Mouse (Mus musculus) liver, embryonic 16.5 days (tissue): ENCODE data around the gene Xxylt1. TPM values are rescaled to one million over a fixed set of nuclear protein-coding genes. Genes with fewer than 3 reads are reported as not detected.
A peak's percentile ranks its signal among the peaks of the same experiment; 100 is the strongest.

Experiments used
- ATAC-seq: fragments of 200-750 bp; cut with Nextera tagmentation; 2 replicates; pipeline ENCODE4 v1.8.0; 2017; ENCODE audit warnings: low read depth, mild to moderate bottlenecking, moderate number of reproducible peaks, moderate library complexity
- H3K27ac ChIP-seq: fragments of 300-500 bp; sonication (generic); 2 replicates; pipeline ENCODE4 v1.5.1; 2014; ENCODE audit warnings: mild to moderate bottlenecking, low read length
- H3K27me3 ChIP-seq: fragments of 300-500 bp; sonication (generic); 2 replicates; pipeline ENCODE4 v1.6.1; 2014; ENCODE audit warnings: low read depth, low read length, mixed read lengths; ENCODE audit not compliant: control insufficient read depth, insufficient read depth
- H3K36me3 ChIP-seq: fragments of 300-500 bp; sonication (generic); 2 replicates; pipeline ENCODE4 v1.6.1; 2014; ENCODE audit warnings: mild to moderate bottlenecking; ENCODE audit not compliant: control insufficient read depth, insufficient read depth
- H3K4me1 ChIP-seq: fragments of 300-500 bp; sonication (generic); 2 replicates; pipeline ENCODE4 v1.6.1; 2014; ENCODE audit warnings: low read depth, low read length, mixed read lengths; ENCODE audit not compliant: control insufficient read depth
- H3K4me2 ChIP-seq: fragments of 300-500 bp; sonication (generic); 2 replicates; pipeline ENCODE4 v1.6.1; 2014; ENCODE audit warnings: low read depth, low read length, mixed read lengths
- H3K4me3 ChIP-seq: fragments of 300-500 bp; sonication (generic); 2 replicates; pipeline ENCODE4 v1.5.1; 2014; ENCODE audit warnings: low read depth, mild to moderate bottlenecking, low read length
- H3K9ac ChIP-seq: fragments of 300-500 bp; sonication (generic); 2 replicates; pipeline ENCODE4 v1.6.1; 2014; ENCODE audit warnings: low read depth, low read length
- H3K9me3 ChIP-seq: fragments of 300-500 bp; sonication (generic); replicated peaks from 2 replicates; pipeline ENCODE4 v1.6.1; 2016; ENCODE audit warnings: low read length; ENCODE audit not compliant: control insufficient read depth
- WGBS: fragments of 180-500 bp; shearing (Covaris S2); extraction: QIAGEN DNeasy Blood & Tissue Kit; methylation state at CpG from one replicate; pipeline ENCODE4 v1.1.7; 2014; ENCODE audit not compliant: insufficient replicate concordance; 5-methylcytosine and 5-hydroxymethylcytosine counted together
- polyA plus RNA-seq: library from polyadenylated mRNA; unstranded; fragments of >200 nt; fragmentation: Nextera tagmentation; extraction: Ambion mirVana; gene quantifications from 2 replicates; pipeline ENCODE4 v1.2.1, GENCODE M21; 2015

Xxylt1 gene
- 0.88 and 1.2 TPM in 2 replicates for polyA plus RNA-seq

DNA sequence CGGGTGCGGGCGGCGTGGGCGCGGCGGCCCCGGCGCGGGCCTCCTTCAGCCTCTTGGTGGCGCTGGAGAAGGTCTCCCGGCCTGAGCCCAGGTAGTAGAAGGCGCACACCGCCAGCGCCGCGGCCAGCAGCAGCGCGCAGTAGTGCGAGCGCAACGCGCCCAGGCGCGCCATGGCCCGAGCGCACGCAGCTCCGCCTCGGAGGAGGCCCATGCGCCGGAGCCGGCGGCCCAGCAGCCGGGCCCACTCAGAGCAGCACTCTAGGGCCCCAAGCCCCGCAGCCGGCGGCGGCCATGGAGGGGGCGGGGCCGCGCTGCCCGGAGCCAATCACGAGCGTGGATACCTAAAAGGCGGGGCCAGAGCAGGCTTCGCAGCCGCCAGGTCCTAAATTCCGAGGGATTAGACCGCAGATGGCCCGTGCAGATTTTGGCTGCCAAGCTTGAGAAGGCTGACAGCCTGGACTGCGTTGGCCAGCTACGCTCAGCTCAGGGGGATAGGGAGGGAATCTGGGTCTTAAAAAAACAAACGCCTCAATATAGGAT, at the start of gene Xxylt1:
Gene Xxylt1, minus strand, starts transcription at position 308 of the 540 bp plus-strand sequence.
- Histone ChIP-seq H3K4me1 (peaks cover 10% of the 10 kb centered on the region), H3K4me2 (peak within 1 kb of the TSS; percentile 80), H3K27me3 (no peaks in the 10 kb centered on the region), H3K36me3 (no peaks in the 10 kb centered on the region), H3K27ac (peak within 1 kb of the TSS; percentile 62), H3K9ac (peak within 1 kb of the TSS; percentile 66), H3K9me3 (no peaks in the 10 kb centered on the region), H3K4me3 (peak within 1 kb of the TSS; percentile 73)
- ATAC-seq: peak; percentile 97
- under 1% methylated on average over 43 of the region's 54 CpGs for WGBS

DNA sequence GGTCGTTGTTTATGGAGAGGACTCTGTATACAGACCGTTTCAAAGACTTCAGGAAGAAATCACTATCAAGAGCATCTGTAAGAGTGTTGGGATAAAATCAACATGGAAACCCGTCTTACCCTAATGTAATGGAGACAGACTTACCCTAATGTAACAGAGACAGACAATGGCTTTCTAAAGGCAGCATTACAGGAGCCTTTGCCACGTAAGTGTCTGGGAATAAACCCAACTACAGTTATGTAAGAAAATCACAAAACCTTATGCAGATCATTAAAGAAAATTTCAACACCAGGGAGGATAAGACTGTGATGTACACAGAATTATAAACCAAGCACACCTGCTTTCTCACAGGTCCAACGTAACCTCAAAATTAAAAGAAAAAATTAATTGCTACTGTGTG, 46.9 kb upstream of the Xxylt1 start:
- H3K9me3 ChIP-seq: no peaks in the 10 kb centered on the region
- no peak overlapping the region for H3K27ac ChIP-seq
- 68% methylated on average over 5 of the region's 5 CpGs for WGBS
- no peak overlapping the region for H3K4me2 ChIP-seq
- no peak overlapping the region for H3K4me3 ChIP-seq
- no peaks in the 10 kb centered on the region; the same call in 1 of the 2 replicates for H3K4me1 ChIP-seq
- no peak for ATAC-seq
- H3K36me3 ChIP-seq: peaks cover 4% of the 10 kb centered on the region; the same call in 1 of the 2 replicates
- H3K27me3 ChIP-seq: no peaks in the 10 kb centered on the region
- no peak overlapping the region for H3K9ac ChIP-seq

GRCm38 (mm10) chr16:31124991-31125390, 43.8 kb upstream of the Xxylt1 start:
- Histone ChIP-seq H3K27ac (no peak overlapping the region), H3K27me3 (no peaks in the 10 kb centered on the region), H3K9me3 (no peaks in the 10 kb centered on the region), H3K4me3 (no peak overlapping the region), H3K36me3 (peaks cover 4% of the 10 kb centered on the region; the same call in 1 of the 2 replicates), H3K4me2 (no peak overlapping the region), H3K9ac (no peak overlapping the region), H3K4me1 (no peaks in the 10 kb centered on the region)
- ATAC-seq: no peak
- WGBS: 77% methylated on average over 5 of the region's 5 CpGs

DNA sequence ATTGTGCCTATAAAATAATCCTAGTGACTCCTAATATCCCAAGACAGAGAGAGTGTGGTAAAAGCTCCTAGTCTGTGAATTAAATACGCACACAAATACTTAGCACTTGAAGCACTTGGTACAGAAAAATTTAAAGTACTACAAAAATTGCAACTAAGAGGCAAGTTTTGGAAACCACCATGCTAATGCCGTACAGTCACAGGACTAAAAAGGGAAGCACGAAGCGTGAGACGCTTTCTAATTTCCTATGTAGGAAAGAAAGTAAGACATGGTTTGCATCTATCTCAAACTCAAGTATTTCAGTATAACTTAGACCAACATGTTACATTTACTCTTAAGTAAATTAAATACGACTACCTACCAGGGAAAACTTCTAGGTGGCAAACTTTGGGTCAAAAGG, 40.4 kb upstream of the Xxylt1 start:
- Histone ChIP-seq H3K4me1 (no peaks in the 10 kb centered on the region), H3K27me3 (no peaks in the 10 kb centered on the region), H3K36me3 (no peaks in the 10 kb centered on the region), H3K4me2 (no peak overlapping the region), H3K27ac (no peak overlapping the region), H3K9ac (no peak overlapping the region), H3K9me3 (no peaks in the 10 kb centered on the region), H3K4me3 (no peak overlapping the region)
- ATAC-seq: no peak
- WGBS: 80% methylated on average over 6 of the region's 6 CpGs

GRCm38 (mm10) chr16:31113596-31113995, 32.4 kb upstream of the Xxylt1 start:
- H3K4me1 ChIP-seq: no peaks in the 10 kb centered on the region
- H3K4me3 ChIP-seq: no peak overlapping the region
- ATAC-seq: no peak
- H3K9me3 ChIP-seq: no peaks in the 10 kb centered on the region
- H3K9ac ChIP-seq: no peak overlapping the region
- no peak overlapping the region for H3K4me2 ChIP-seq
- H3K36me3 ChIP-seq: peaks cover 17% of the 10 kb centered on the region
- H3K27ac ChIP-seq: no peak overlapping the region
- no peaks in the 10 kb centered on the region for H3K27me3 ChIP-seq

DNA sequence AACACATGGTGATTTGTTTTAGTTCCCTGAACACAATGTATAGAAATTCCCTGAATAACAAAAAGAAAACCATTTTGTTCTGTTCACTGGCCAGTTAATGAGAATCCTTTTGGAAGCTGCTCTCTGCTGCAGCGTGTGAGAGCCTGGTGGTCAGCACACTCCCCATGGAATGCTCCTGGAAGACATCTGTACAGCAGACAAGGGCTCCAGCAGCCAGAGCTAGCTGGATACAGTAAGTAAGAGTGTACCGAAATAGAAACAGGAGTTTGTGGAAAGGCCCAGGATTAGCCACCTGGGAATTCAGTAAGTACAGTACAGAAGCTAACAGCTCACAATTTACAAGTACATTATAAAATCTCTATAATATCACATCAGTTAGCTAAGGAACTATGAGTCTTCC, 20.1 kb upstream of the Xxylt1 start:
- WGBS: 67% methylated on average over 2 of the region's 2 CpGs
- H3K36me3 ChIP-seq: peaks cover 2% of the 10 kb centered on the region
- ATAC-seq: no peak

GRCm38 (mm10) chr16:31099906-31100305, 18.7 kb upstream of the Xxylt1 start:
- no peak for ATAC-seq

More for the DNA sequence above, 20.1 kb upstream of the Xxylt1 start:
- H3K9ac ChIP-seq: no peak overlapping the region
- no peaks in the 10 kb centered on the region for H3K9me3 ChIP-seq
- no peak overlapping the region for H3K27ac ChIP-seq
- no peak overlapping the region for H3K4me3 ChIP-seq
- no peaks in the 10 kb centered on the region for H3K4me1 ChIP-seq
- H3K4me2 ChIP-seq: no peak overlapping the region
- H3K27me3 ChIP-seq: no peaks in the 10 kb centered on the region

DNA sequence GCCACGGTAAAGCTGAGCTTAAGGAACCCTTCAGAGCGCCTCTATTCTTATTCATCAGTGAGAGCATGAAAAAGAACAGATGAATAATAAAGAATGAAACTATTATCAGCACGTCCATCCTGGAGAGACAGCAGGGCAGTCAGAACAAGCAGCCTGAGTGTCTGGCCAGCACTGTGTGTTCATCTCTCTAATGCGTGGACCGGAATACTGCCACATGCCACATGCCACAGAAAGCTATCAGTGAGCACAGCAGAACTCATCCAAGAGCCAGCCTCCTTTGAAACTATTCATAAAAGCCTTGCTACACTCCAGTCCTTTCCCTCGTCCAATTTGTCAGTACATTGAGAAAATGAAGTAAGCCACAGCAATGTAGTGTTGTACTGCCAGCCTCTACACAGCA, 12.8 kb upstream of the Xxylt1 start:
- ATAC-seq: no peak
- H3K4me1 ChIP-seq: no peaks in the 10 kb centered on the region
- H3K27ac ChIP-seq: no peak overlapping the region
- H3K9ac ChIP-seq: no peak overlapping the region
- H3K4me3 ChIP-seq: no peak overlapping the region
- no peaks in the 10 kb centered on the region for H3K27me3 ChIP-seq
- H3K9me3 ChIP-seq: no peaks in the 10 kb centered on the region
- WGBS: 70% methylated on average over 6 of the region's 6 CpGs
- H3K4me2 ChIP-seq: no peak overlapping the region
- 0 out of 2 replicates have a peak, but pooled peaks cover 2% of the 10 kb centered on the region for H3K36me3 ChIP-seq

More at GRCm38 (mm10) chr16:31099906-31100305, 18.7 kb upstream of the Xxylt1 start:
- H3K4me3 ChIP-seq: no peak overlapping the region
- H3K9ac ChIP-seq: no peak overlapping the region
- H3K27ac ChIP-seq: no peak overlapping the region
- H3K4me2 ChIP-seq: no peak overlapping the region
- H3K4me1 ChIP-seq: no peaks in the 10 kb centered on the region
- H3K27me3 ChIP-seq: no peaks in the 10 kb centered on the region
- WGBS: 70% methylated on average over 1 of the region's 1 CpGs
- no peaks in the 10 kb centered on the region for H3K9me3 ChIP-seq
- peaks cover 2% of the 10 kb centered on the region for H3K36me3 ChIP-seq

GRCm38 (mm10) chr16:31093186-31093585, 12.0 kb upstream of the Xxylt1 start:
- Histone ChIP-seq H3K4me2 (no peak overlapping the region), H3K9ac (no peak overlapping the region), H3K4me3 (no peak overlapping the region), H3K27ac (no peak overlapping the region), H3K36me3 (no peaks in the 10 kb centered on the region), H3K27me3 (no peaks in the 10 kb centered on the region), H3K4me1 (no peaks in the 10 kb centered on the region), H3K9me3 (no peaks in the 10 kb centered on the region)
- 82% methylated on average over 9 of the region's 9 CpGs for WGBS
- no peak for ATAC-seq
